Mouse (Mus musculus): ENCODE data around the gene Olfr159.

DNA sequence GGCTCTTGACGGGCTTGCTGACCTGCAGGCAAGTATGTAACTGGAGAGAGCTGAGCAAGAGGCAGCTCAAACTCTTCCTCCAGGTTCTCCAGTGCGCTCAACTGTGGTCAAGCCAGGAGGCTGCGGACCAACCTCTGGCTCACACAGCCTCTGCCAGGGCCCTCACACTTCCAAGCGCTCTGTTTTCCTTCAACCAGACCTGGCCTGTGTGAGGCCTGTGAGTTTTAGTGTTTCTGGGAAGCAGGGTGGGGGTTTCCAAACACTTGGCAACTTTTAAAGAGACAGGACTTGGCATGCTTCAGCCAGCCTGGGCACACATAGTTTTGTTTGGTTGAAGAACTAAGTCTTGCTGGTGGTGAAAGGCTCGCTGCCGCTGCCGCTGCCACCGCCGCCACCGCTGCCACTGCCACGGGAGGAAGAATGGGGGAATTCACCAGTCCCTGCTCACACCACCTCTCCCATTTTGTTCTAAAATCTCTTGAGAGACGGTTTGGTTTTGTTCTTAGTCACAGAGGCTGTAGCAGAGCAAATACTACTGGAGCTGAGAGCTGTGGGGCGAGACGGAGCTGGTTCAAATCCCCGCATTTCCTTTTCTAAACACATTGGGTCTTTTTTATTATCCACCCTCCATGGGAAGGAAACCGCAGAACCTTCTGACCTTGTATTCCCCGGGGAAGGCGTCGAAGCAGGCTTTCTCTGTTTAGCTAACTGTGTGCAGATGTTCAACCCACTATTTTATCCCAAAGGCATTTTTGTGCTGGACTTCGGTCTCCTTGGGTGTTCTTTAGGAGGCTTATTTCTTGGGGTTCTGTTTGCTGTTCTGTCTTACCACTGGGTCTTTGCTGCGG lies 11.0 kb downstream of the Olfr159 start:
- no peak for TF ChIP-seq USF1 (IDR thresholded peaks at IDR 0.05; ENCODE audit: low read depth)
- no peak for TF ChIP-seq CTCF (IDR thresholded peaks at IDR 0.05; ENCODE audit: control insufficient read depth, insufficient read depth, insufficient read length)
- TF ChIP-seq CEBPB (IDR thresholded peaks at IDR 0.05; ENCODE audit: low read depth): no peak
- TF ChIP-seq MYOG (IDR thresholded peaks at IDR 0.05; ENCODE audit: control insufficient read depth, extremely low read depth, insufficient read length): no peak
- TF ChIP-seq MAX (IDR thresholded peaks at IDR 0.05): no peak

Data from C2C12 (cell line).